Mouse (Mus musculus) brain, adult 2 months (tissue): ENCODE data around the gene Zfp758.
"Not testable (repeated sequence)": the region's sequence is repeated elsewhere in the genome, so short reads cannot be mapped to it uniquely, and the experiment has no call there.

Experiments
- DNase-seq: peaks from one replicate; pipeline ENCODE4 v3.0.0; 2011; ENCODE audit warnings: low read depth, low spot score

The Zfp758 gene

GRCm38 (mm10) chr17:22361101-22361781 lies at the start of gene Zfp758, which contains the start of gene Zfp944:
Gene Zfp758 (plus strand): TSS chr17:22361453.
Gene Zfp944 (minus strand): TSS chr17:22361400.
- peak; percentile 45 for DNase-seq

GRCm38 (mm10) chr17:22314219-22314618 lies 47.0 kb upstream of the Zfp758 start:
- peak; percentile 0 for DNase-seq

GRCm38 (mm10) chr17:22314730-22315226 lies 46.5 kb upstream of the Zfp758 start, which contains the start of gene CT030661.1:
Gene CT030661.1 (minus strand): TSS chr17:22314837.
- DNase-seq, result peak; percentile 99

- DNase-seq, result not testable (repeated sequence)
Observed at GRCm38 (mm10) chr17:22315247-22315646, 46.0 kb upstream of the Zfp758 start.

GRCm38 (mm10) chr17:22352794-22353193 lies 8.5 kb upstream of the Zfp758 start:
- DNase-seq, result peak; percentile 75

GRCm38 (mm10) chr17:22360572-22360971 lies 681 bp upstream of the Zfp758 start:
- DNase-seq, result no peak

- DNase-seq, result no peak
Observed at GRCm38 (mm10) chr17:22363895-22364294, 2.6 kb downstream of the Zfp758 start.

- DNase-seq, result peak; percentile 17
Observed at GRCm38 (mm10) chr17:22410756-22411155, 49.5 kb downstream of the Zfp758 start.

GRCm38 (mm10) chr17:22417510-22417909 lies 56.3 kb downstream of the Zfp758 start:
- peak; percentile 75 for DNase-seq

- peak; percentile 88 for DNase-seq
Observed at GRCm38 (mm10) chr17:22423952-22424617, 62.8 kb downstream of the Zfp758 start, which contains the start of gene Zfp946. Gene Zfp946 (plus strand): TSS chr17:22424222.

- DNase-seq, result peak; percentile 31
Observed at GRCm38 (mm10) chr17:22424636-22425354, 63.5 kb downstream of the Zfp758 start.
